Mouse (Mus musculus) heart, adult 9 months (tissue): ENCODE measurements around the gene Klk11.

Experiments used
- DNase-seq, 2 experiments: peaks; one replicate each; pipeline ENCODE4 v3.0.0; 2022; ENCODE audit warnings: low spot score in 2 of 2

Klk11 gene

GRCm38 (mm10) chr7:43774364-43774763, at the start of gene Klk11:
Gene Klk11 (plus strand): TSS chr7:43774604.
- DNase-seq = no peak

- peak; percentile 52 to 80 for DNase-seq
Measured at GRCm38 (mm10) chr7:43747788-43748187, 26.6 kb upstream of the Klk11 start.

- no peak for DNase-seq
Measured at GRCm38 (mm10) chr7:43752806-43753205, 21.6 kb upstream of the Klk11 start.

GRCm38 (mm10) chr7:43766484-43766883, 7.9 kb upstream of the Klk11 start:
- DNase-seq = no peak

- no peak for DNase-seq
Measured at GRCm38 (mm10) chr7:43768597-43768996, 5.8 kb upstream of the Klk11 start, which contains the start of gene Klk12. Gene Klk12 (plus strand): TSS chr7:43768897.

- no peak for DNase-seq
Measured at GRCm38 (mm10) chr7:43769636-43770035, 4.8 kb upstream of the Klk11 start.

- no peak for DNase-seq
Measured at GRCm38 (mm10) chr7:43770701-43771100, 3.7 kb upstream of the Klk11 start.

GRCm38 (mm10) chr7:43771916-43772315, 2.5 kb upstream of the Klk11 start:
- DNase-seq = no peak

- DNase-seq = no peak
Measured at GRCm38 (mm10) chr7:43772901-43773300, 1.5 kb upstream of the Klk11 start.

GRCm38 (mm10) chr7:43774802-43775201, 398 bp downstream of the Klk11 start:
- no peak for DNase-seq

- DNase-seq = no peak
Measured at GRCm38 (mm10) chr7:43775311-43776057, 1.1 kb downstream of the Klk11 start.

GRCm38 (mm10) chr7:43776506-43776905, 2.1 kb downstream of the Klk11 start:
- no peak for DNase-seq

GRCm38 (mm10) chr7:43777423-43777822, 3.0 kb downstream of the Klk11 start:
- DNase-seq = no peak

GRCm38 (mm10) chr7:43778176-43778970, 4.0 kb downstream of the Klk11 start:
- no peak for DNase-seq

- no peak for DNase-seq
Measured at GRCm38 (mm10) chr7:43780241-43780640, 5.8 kb downstream of the Klk11 start.

- DNase-seq = no peak
Measured at GRCm38 (mm10) chr7:43780746-43781145, 6.3 kb downstream of the Klk11 start, which contains the start of gene Klk10. Gene Klk10 (plus strand): TSS chr7:43781035.

GRCm38 (mm10) chr7:43781541-43781940, 7.1 kb downstream of the Klk11 start:
- no peak for DNase-seq

GRCm38 (mm10) chr7:43782275-43783265, 8.2 kb downstream of the Klk11 start:
- DNase-seq = peak; percentile 58 to 68

- no peak for DNase-seq
Measured at GRCm38 (mm10) chr7:43785286-43785685, 10.9 kb downstream of the Klk11 start.

- DNase-seq = no peak
Measured at GRCm38 (mm10) chr7:43788096-43788495, 13.7 kb downstream of the Klk11 start.

GRCm38 (mm10) chr7:43789295-43789694, 14.9 kb downstream of the Klk11 start:
- no peak for DNase-seq

GRCm38 (mm10) chr7:43791591-43791990, 17.2 kb downstream of the Klk11 start, which contains the start of gene Klk9:
Gene Klk9 (plus strand): TSS chr7:43791891.
- DNase-seq = no peak
